Mouse (Mus musculus) lung, postnatal 0 days (tissue): ENCODE measurements at regions not wholly inside any gene's neighbourhood (a gene's known extent, or its start where the extent isn't known, plus 50 kb on each side); places are given as distances from the start of the nearest gene placed in this dataset.

Source experiments
- ATAC-seq: fragments of 200-750 bp; cut with Nextera tagmentation; 2 replicates; pipeline ENCODE4 v1.8.0; 2017; ENCODE audit warnings: moderate library complexity
- DNase-seq: peaks from one replicate; pipeline ENCODE4 v3.0.0-alpha.2; 2016; ENCODE audit warnings: low spot score
- H3K27ac ChIP-seq: fragments of 300-500 bp; sonication (generic); 2 replicates; pipeline ENCODE4 v1.5.1; 2014; ENCODE audit warnings: antibody characterized with exemption, mild to moderate bottlenecking, low read length, mixed read lengths
- H3K27me3 ChIP-seq: fragments of 300-500 bp; sonication (generic); replicated peaks from 2 replicates; pipeline ENCODE4 v1.6.1; 2014; ENCODE audit warnings: low read length, mixed read lengths; ENCODE audit not compliant: insufficient read depth
- H3K36me3 ChIP-seq: fragments of 300-500 bp; sonication (generic); 2 replicates; pipeline ENCODE4 v1.6.1; 2014; ENCODE audit warnings: low read length, mixed read lengths; ENCODE audit not compliant: insufficient read depth
- H3K4me1 ChIP-seq: fragments of 300-500 bp; sonication (generic); 2 replicates; pipeline ENCODE4 v1.6.1; 2014; ENCODE audit warnings: antibody characterized with exemption, low read depth, low read length, mixed read lengths; ENCODE audit not compliant: insufficient read depth
- H3K4me2 ChIP-seq: fragments of 300-500 bp; sonication (generic); replicated peaks from 2 replicates; pipeline ENCODE4 v1.6.1; 2014; ENCODE audit warnings: low read depth, mild to moderate bottlenecking, low read length, moderate library complexity, mixed read lengths
- H3K4me3 ChIP-seq: fragments of 300-500 bp; sonication (generic); 2 replicates; pipeline ENCODE4 v1.5.1; 2014; ENCODE audit warnings: low read depth, low read length
- H3K9ac ChIP-seq: fragments of 300-500 bp; sonication (generic); replicated peaks from 2 replicates; pipeline ENCODE4 v1.6.1; 2014; ENCODE audit warnings: low read depth, mild to moderate bottlenecking
- H3K9me3 ChIP-seq: fragments of 300-500 bp; sonication (generic); 2 replicates; pipeline ENCODE4 v1.6.1; 2016; ENCODE audit warnings: low read length, mixed read lengths
- CTCF ChIP-seq: IDR thresholded peaks from 2 replicates; pipeline ENCODE4 v1.5.1; 2016; ENCODE audit warnings: antibody characterized with exemption, mild to moderate bottlenecking
- EP300 ChIP-seq: IDR thresholded peaks from 2 replicates; pipeline ENCODE4 v1.6.1; 2016; ENCODE audit warnings: antibody characterized with exemption, mild to moderate bottlenecking, control low read depth
- WGBS: fragments of 180-500 bp; shearing (Covaris S2); extraction: QIAGEN DNeasy Blood & Tissue Kit; methylation state at CpG from one replicate; pipeline ENCODE4 v1.1.7; 2014; 5-methylcytosine and 5-hydroxymethylcytosine counted together

DNA sequence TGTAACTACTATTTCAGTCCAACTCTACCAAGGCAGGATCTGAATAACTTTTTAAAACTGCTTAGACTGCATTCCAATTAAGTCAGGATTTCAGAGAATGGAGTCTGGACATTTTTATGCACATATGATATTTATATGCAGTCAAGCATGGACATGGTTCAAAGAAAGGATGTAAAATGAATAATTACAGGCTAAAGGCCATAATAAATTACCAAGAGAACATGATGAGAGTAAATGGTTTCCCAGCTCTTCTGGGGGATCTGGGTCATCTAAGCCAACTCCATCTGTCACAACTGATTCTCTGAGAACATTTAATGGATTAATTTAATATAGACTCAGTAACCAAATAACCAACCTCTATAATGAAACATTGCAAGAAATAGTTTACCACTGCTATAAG lies 77.9 kb upstream of the P3h2 start:
- H3K9ac ChIP-seq = no peak overlapping the region
- no peaks in the 10 kb centered on the region for H3K27me3 ChIP-seq
- H3K9me3 ChIP-seq = no peaks in the 10 kb centered on the region
- H3K4me2 ChIP-seq = no peak overlapping the region
- no peaks in the 10 kb centered on the region for H3K36me3 ChIP-seq
- no peak overlapping the region for H3K27ac ChIP-seq
- DNase-seq (no peak), ATAC-seq (no peak)
- TF ChIP-seq CTCF (no peak), EP300 (no peak)
- H3K4me1 ChIP-seq = no peaks in the 10 kb centered on the region
- no peak overlapping the region for H3K4me3 ChIP-seq

DNA sequence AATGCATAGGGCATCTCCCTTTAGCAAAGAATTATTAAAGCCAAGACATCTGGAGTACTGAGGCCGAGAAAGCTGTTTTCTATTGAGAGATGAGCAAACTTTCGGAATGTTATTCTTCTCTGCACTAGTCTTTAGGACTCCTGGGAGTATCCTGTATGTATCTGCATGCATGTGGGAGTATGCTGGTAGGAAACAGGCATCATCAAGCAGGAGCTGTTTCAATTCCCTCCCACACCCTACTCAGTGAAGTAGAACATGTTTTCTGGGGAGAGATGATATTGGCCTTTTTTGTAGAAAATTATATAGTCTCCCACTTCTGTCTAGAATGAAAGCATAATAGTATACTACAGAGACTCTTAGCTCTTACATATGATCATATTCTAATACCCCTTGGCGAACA lies 76.1 kb upstream of the P3h2 start:
- no peak for DNase-seq
- no peak for ATAC-seq
- WGBS = 80% methylated on average over 3 of the region's 3 CpGs
- Histone ChIP-seq H3K9me3 (no peaks in the 10 kb centered on the region), H3K9ac (no peak overlapping the region), H3K4me1 (no peaks in the 10 kb centered on the region), H3K27ac (no peak overlapping the region), H3K4me2 (no peak overlapping the region), H3K27me3 (no peaks in the 10 kb centered on the region), H3K36me3 (no peaks in the 10 kb centered on the region), H3K4me3 (no peak overlapping the region)
- TF ChIP-seq CTCF (no peak), EP300 (no peak)

DNA sequence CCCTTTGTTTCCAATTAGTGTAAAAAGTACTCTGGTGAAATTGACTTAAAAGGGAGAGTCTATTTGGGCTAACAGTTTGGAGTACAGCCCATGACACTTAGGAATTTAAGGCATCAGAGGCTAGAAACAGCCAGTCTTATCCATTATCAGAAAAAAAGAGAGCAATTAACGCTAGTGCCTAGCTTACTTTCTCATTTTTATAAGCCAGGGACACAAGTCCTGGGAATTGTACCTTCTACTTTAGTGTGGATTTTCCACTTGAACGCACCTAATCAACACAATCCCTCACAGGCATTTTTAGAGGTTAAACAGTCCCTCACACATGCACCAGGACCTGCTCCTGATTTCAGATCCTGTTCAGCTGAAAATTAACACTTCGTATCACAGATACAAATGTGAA lies 65.9 kb upstream of the P3h2 start:
- ATAC-seq = no peak
- Histone ChIP-seq H3K27ac (no peak overlapping the region), H3K4me3 (no peak overlapping the region), H3K9me3 (no peaks in the 10 kb centered on the region), H3K4me1 (no peaks in the 10 kb centered on the region), H3K27me3 (no peaks in the 10 kb centered on the region), H3K36me3 (no peaks in the 10 kb centered on the region), H3K4me2 (no peak overlapping the region), H3K9ac (no peak overlapping the region)
- 55% methylated on average over 3 of the region's 3 CpGs for WGBS
- DNase-seq = no peak
- TF ChIP-seq EP300 = no peak
- TF ChIP-seq CTCF = no peak

DNA sequence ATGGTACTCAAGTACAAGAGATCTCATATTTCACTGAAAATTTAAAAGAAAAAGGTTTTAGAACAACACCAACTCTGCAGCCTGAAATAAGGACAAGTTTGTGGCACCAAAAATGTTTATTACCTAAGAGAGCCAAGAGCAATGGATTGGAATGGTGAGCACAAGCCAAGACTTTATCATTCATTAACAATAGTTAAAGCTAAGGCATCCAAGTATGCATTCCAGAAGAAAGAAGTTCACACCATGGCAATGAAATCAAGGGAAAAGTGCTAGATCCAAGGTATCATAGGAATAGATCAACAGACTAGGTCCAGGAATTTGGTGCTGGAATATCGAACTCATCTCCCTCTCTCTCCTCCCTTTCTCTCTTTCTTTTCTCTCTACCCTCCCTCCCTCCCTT lies 63.8 kb upstream of the P3h2 start:
- no peak for ATAC-seq
- TF ChIP-seq EP300 (no peak), CTCF (no peak)
- no peak overlapping the region for H3K4me2 ChIP-seq
- WGBS = 67% methylated on average over 1 of the region's 1 CpGs
- no peaks in the 10 kb centered on the region for H3K36me3 ChIP-seq
- no peak for DNase-seq
- no peak overlapping the region for H3K4me3 ChIP-seq
- H3K27ac ChIP-seq = no peak overlapping the region
- no peaks in the 10 kb centered on the region for H3K9me3 ChIP-seq
- no peak overlapping the region for H3K9ac ChIP-seq
- no peaks in the 10 kb centered on the region for H3K27me3 ChIP-seq
- no peaks in the 10 kb centered on the region for H3K4me1 ChIP-seq

DNA sequence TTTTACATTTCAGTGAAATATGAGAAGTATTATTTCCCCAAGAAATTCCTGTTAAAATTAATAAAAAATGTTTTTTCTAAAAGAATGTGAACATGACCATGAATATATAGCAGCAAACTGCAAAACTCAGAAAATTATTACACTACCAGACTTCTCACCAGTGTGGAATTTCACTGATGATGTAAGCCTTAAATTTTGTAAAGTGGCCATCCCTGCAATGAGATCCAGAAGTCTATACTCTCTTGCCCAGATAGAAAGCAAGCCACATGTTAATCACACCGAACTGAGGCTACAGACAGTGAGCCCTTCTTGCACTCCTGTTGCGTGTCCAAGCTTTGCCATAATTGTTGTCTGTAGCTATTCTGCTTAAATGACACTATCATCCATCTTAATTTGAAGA lies 62.6 kb upstream of the P3h2 start:
- H3K9ac ChIP-seq = no peak overlapping the region
- TF ChIP-seq EP300 (no peak), CTCF (no peak)
- 89% methylated on average over 2 of the region's 2 CpGs for WGBS
- H3K4me1 ChIP-seq = no peaks in the 10 kb centered on the region
- no peak overlapping the region for H3K4me2 ChIP-seq
- H3K36me3 ChIP-seq = no peaks in the 10 kb centered on the region
- ATAC-seq (no peak), DNase-seq (no peak)
- H3K27me3 ChIP-seq = no peaks in the 10 kb centered on the region
- H3K4me3 ChIP-seq = no peak overlapping the region
- no peak overlapping the region for H3K27ac ChIP-seq
- no peaks in the 10 kb centered on the region for H3K9me3 ChIP-seq

DNA sequence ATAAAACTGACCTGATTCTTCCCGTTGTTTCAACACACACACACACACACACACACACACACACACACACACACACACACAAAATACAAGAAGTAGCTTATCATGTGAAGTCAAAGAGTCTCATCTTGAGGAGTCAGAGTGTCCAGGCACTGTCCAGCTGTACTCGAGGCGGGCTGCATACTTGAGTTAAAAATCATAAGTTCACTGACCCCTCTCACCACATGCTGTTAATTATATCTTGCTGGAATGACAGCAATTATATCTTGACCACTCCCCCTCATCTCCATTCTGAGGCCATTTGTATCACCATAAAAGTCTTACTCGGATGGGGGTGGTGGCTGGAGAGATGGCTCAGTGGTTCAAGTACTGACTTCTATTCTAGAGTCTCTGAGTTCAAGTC lies 58.5 kb upstream of the P3h2 start:
- no peaks in the 10 kb centered on the region for H3K9me3 ChIP-seq
- TF ChIP-seq CTCF (no peak), EP300 (no peak)
- H3K27me3 ChIP-seq = no peaks in the 10 kb centered on the region
- no peak overlapping the region for H3K4me2 ChIP-seq
- peak; percentile 48 for ATAC-seq
- DNase-seq = peak; percentile 37
- H3K9ac ChIP-seq = no peak overlapping the region
- 34% methylated on average over 4 of the region's 4 CpGs for WGBS
- H3K4me1 ChIP-seq = no peaks in the 10 kb centered on the region
- H3K36me3 ChIP-seq = no peaks in the 10 kb centered on the region
- no peak overlapping the region for H3K4me3 ChIP-seq
- H3K27ac ChIP-seq = no peak overlapping the region

DNA sequence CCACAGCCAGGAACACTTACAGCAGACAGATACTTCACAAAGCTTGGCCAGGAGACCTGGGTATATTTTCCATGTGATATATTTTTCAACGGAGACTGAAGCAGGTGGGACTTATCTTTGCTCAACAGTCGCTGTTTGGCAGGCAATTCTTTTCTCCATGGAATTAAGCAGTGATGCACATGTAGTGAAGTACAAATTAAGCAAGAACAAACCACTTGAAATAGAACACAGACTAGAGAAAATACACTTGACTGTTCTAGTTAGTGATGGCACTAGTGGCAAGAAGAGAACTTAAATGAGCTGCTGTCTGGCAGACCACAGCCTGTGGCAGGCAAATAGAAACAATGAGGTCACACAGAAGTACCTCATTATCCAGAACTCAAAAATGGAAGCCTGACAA lies 57.8 kb upstream of the P3h2 start:
- Histone ChIP-seq H3K9ac (no peak overlapping the region), H3K27ac (no peak overlapping the region), H3K4me1 (no peaks in the 10 kb centered on the region), H3K4me2 (no peak overlapping the region), H3K4me3 (no peak overlapping the region), H3K27me3 (no peaks in the 10 kb centered on the region), H3K9me3 (no peaks in the 10 kb centered on the region), H3K36me3 (no peaks in the 10 kb centered on the region)
- DNase-seq (peak; percentile 75), ATAC-seq (peak; percentile 84)
- WGBS = 37% methylated on average over 2 of the region's 2 CpGs
- TF ChIP-seq EP300 (peak; percentile 44), CTCF (no peak)
